Mouse (Mus musculus): ENCODE results near the gene Hunk.

The Hunk gene

GRCm38 (mm10) chr16:90439493-90439892 is 53.7 kb downstream of the Hunk start:
- no peak for DNase-seq

GRCm38 (mm10) chr16:90440654-90441053 is 54.8 kb downstream of the Hunk start:
- no peak for DNase-seq

GRCm38 (mm10) chr16:90442991-90443390 is 57.2 kb downstream of the Hunk start:
- DNase-seq: peak; percentile 64 to 76

GRCm38 (mm10) chr16:90453197-90453596 is 67.4 kb downstream of the Hunk start:
- no peak for DNase-seq

GRCm38 (mm10) chr16:90456495-90457125 is 70.8 kb downstream of the Hunk start:
- no peak for DNase-seq

- no peak for DNase-seq
Observed at GRCm38 (mm10) chr16:90458899-90459610, 73.2 kb downstream of the Hunk start.

GRCm38 (mm10) chr16:90461304-90461905 is 75.6 kb downstream of the Hunk start:
- peak in 1 of 2 experiments; percentile 26 for DNase-seq

GRCm38 (mm10) chr16:90462728-90463275 is 77.0 kb downstream of the Hunk start:
- no peak for DNase-seq

- no peak for DNase-seq
Observed at GRCm38 (mm10) chr16:90465154-90465553, 79.3 kb downstream of the Hunk start.

GRCm38 (mm10) chr16:90468286-90468685 is 82.5 kb downstream of the Hunk start:
- no peak for DNase-seq

GRCm38 (mm10) chr16:90475701-90476229 is 90.0 kb downstream of the Hunk start:
- DNase-seq: no peak

- DNase-seq: no peak
Observed at GRCm38 (mm10) chr16:90481612-90482011, 95.8 kb downstream of the Hunk start.

- DNase-seq: peak; percentile 35 to 38
Observed at GRCm38 (mm10) chr16:90483341-90483740, 97.5 kb downstream of the Hunk start.

- DNase-seq: no peak
Observed at GRCm38 (mm10) chr16:90485125-90485524, 99.3 kb downstream of the Hunk start.

- DNase-seq: no peak
Observed at GRCm38 (mm10) chr16:90485599-90485998, 99.8 kb downstream of the Hunk start.

GRCm38 (mm10) chr16:90490066-90490465 is 104.3 kb downstream of the Hunk start:
- no peak for DNase-seq

GRCm38 (mm10) chr16:90491898-90492499 is 106.2 kb downstream of the Hunk start:
- DNase-seq: peak; percentile 44 to 46

- DNase-seq: no peak
Observed at GRCm38 (mm10) chr16:90496930-90497329, 111.1 kb downstream of the Hunk start.

- no peak for DNase-seq
Observed at GRCm38 (mm10) chr16:90497749-90498464, 112.1 kb downstream of the Hunk start.

GRCm38 (mm10) chr16:90500809-90501208 is 115.0 kb downstream of the Hunk start:
- no peak for DNase-seq

- DNase-seq: no peak
Observed at GRCm38 (mm10) chr16:90505252-90505651, 119.4 kb downstream of the Hunk start.

GRCm38 (mm10) chr16:90505680-90506079 is 119.9 kb downstream of the Hunk start:
- no peak for DNase-seq

Data from cerebellum, postnatal 10 days (tissue).